Mouse (Mus musculus) heart, postnatal 25 days (tissue): ENCODE measurements around the gene Olfr692. TPM values are rescaled to one million over a fixed set of nuclear protein-coding genes. Genes with fewer than 3 reads are reported as not detected.

Experiments
- DNase-seq: peaks from one replicate; pipeline ENCODE4 v3.0.0; 2022; ENCODE audit warnings: low spot score
- intact Hi-C: fragments of 180-260 bp; cut with DNase I; formaldehyde crosslinking; loops from one replicate; pipeline ENCODE4 v1.15.1; 2025
- total RNA-seq, 2 experiments: library from RNA; stranded (reverse); gene quantifications; 2 replicates each; pipeline ENCODE4 v1.2.3; 2021

Gene Olfr692
- total RNA-seq, 2 experiments from 2014 or later = not detected

DNA sequence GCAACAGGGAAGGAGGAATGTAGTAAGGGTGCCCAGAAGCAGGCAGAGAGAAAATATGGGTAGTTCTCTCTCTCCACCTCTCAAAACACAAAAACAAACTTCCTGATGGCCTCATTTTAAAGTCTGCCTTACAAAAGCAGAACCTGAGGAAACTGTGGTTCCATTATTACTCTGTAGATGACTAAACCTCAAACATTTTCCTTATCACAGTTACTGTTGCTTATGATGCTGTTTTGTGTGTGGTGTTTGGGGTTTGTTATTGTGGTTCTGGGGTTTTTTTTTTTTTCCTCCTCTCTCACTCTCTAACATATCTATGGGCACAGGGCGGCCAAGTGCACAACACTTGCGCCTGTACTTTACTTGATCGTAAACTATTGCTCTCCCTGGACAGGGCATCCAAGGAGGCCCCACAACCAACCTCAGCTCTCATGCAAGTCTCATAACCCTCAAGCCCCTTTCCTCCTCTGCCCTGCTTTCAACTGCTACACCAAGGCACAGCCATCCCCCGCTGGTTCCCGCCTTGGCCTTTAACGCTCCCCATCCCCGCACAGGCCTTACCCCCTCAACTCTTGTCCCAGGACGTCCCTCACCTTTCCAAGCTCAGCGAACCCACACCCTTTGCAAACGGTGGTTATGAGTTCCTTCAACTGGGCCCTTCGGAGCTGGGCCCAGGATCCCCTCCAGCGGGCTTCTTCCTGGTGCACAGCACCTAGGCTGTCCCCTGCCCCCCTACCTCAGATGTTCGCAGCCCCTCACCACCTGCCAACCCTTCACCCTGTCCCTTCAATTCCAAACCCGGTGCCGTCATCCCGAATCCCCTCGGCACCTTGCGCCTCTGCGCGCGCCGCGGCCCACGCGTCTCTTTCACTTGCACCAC, 31.3 kb downstream of the Olfr692 start:
- DNase-seq = no peak
- intact Hi-C loops = loop anchor here (5.0 kb wide), 1 partner anchor 233 kb away; the partner anchor contains the start of gene Trim3

- DNase-seq = peak; percentile 99
- intact Hi-C loops = loop anchor here (5.0 to 10.0 kb wide), 2 partner anchors 225 to 232 kb away; partner anchors contain the start of gene Trim3
Measured at GRCm38 (mm10) chr7:105399935-105400624, 32.0 kb downstream of the Olfr692 start, which contains the start of gene Fam160a2. Fam160a2 (minus strand) TSS chr7:105400054.

DNA sequence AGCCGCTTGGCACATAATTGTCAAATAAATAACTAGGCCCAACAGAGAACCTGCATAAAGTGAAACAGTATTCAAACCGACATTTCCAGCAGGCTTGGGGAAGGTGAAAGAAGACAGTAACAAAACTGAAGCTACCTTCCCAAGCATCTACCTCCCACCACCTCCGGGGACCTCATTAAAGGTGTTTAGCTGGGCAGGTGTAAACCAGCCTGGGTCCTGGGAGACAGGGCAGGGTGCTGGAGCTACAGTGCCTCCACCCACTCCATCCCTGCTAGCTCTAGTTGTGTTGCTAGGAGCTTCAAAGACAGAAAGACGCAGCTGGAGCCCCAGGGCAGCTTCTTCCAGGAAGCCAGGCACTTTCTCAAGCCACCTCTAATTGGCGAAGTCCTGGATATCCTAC, 36.2 kb downstream of the Olfr692 start, which contains the start of gene Cnga4:
TSS of gene Cnga4 (plus strand) at position 301 of the 400 bp plus-strand sequence.
- intact Hi-C loops = loop anchor here (10.0 kb wide), 1 partner anchor 229 kb away; no protein-coding TSS in a partner anchor
- DNase-seq = no peak

- intact Hi-C loops = loop anchor here (5.0 to 10.0 kb wide), 2 partner anchors 179 to 232 kb away; no protein-coding TSS in a partner anchor
Measured at GRCm38 (mm10) chr7:105406322-105406721, 38.3 kb downstream of the Olfr692 start.

DNA sequence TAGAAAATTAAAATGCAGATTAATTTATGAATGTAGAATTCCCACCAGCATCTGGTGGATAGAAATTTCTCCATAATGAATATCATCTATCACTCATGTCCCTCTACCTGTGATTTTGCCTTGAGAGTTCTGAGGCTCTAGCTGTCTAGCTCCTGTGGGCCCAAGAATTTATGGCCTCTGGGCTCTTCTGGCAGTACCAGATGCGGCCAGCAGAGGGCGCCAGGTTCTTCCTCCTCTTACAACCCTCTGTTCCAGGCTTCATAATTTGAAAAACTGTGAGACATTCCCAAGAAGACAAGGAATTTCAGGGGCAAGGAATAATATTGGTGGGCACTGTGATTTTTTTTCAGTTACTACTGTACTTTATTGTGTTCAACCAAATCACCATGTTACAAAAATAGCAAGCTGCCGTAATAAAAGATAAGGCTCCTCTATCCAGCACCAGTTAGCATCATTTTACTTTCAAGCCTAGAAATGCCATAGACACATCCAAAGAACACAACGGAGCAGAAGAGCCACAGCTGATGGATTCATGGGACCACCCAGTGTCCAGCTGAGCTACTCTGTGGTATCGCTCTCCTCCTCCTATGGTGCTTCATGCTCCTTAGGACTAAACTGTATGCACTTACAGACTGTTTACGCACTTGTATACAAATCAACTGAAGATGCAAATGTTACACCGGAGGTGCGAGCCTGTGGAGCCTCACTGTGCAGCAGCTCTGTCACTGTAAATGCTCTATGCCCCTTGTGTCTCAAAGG, 44.0 kb downstream of the Olfr692 start:
- peak; percentile 25 for DNase-seq
- intact Hi-C loops = loop anchor here (1.0 to 2.0 kb wide), 3 partner anchors 60 to 104 kb away; no protein-coding TSS in a partner anchor

More at GRCm38 (mm10) chr7:105406322-105406721, 38.3 kb downstream of the Olfr692 start:
- no peak for DNase-seq

- intact Hi-C loops = no loop called here
- no peak for DNase-seq
Measured at GRCm38 (mm10) chr7:105414385-105414784, 46.4 kb downstream of the Olfr692 start.

- DNase-seq = no peak
- intact Hi-C loops = no loop called here
Measured at GRCm38 (mm10) chr7:105416529-105416928, 48.5 kb downstream of the Olfr692 start.

DNA sequence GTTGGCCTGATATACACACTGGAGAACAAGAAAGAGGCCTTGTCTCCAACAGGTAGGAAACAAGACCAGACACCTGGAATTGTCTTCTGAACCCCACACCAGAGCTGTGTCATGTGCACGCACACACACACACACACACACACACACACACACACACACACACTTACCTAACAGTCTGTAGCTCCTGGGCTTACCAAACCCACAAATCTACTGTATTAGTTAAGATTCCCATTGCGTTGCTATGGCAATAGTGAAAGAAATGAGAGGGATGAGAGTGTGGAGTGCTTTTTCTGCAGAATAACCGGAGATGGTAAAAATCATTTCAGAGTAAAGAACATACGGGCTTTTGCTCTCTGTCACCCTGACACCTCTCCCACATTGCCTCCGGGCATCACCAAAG, 50.1 kb downstream of the Olfr692 start:
- intact Hi-C loops = no loop called here
- no peak for DNase-seq

Other genes with a start within 250 kb of the Olfr692 start
- gene Olfr683, start 221.2 kb upstream of the Olfr692 start, total RNA-seq = not detected
- gene Olfr684, start 204.6 kb upstream of the Olfr692 start, total RNA-seq = not detected
- not detected for gene Olfr685, start 182.2 kb upstream of the Olfr692 start, total RNA-seq
- not detected for gene Olfr686, start 160.7 kb upstream of the Olfr692 start, total RNA-seq
- not detected for gene Olfr688, start 80.1 kb upstream of the Olfr692 start, total RNA-seq
- not detected for gene Olfr689, start 57.1 kb upstream of the Olfr692 start, total RNA-seq
- gene Olfr690, start 34.1 kb upstream of the Olfr692 start, total RNA-seq = not detected
- gene Olfr691, start 26.0 kb upstream of the Olfr692 start, total RNA-seq = not detected
- gene Gm5901, start 6.8 kb downstream of the Olfr692 start, total RNA-seq = not detected
- gene Fam160a2, start 31.8 kb downstream of the Olfr692 start, total RNA-seq = 10 to 100 TPM; 18.7 to 19.5 TPM
- gene Cnga4, start 36.3 kb downstream of the Olfr692 start, total RNA-seq = not detected
- not detected for gene Cckbr, start 57.5 kb downstream of the Olfr692 start, total RNA-seq
- 10 to 100 TPM; 22.8 to 26.4 TPM for gene Cavin3, start 114.1 kb downstream of the Olfr692 start, total RNA-seq
- 100 to 1,000 TPM; 155 to 156 TPM for gene Smpd1, start 186.1 kb downstream of the Olfr692 start, total RNA-seq
- 100 to 1,000 TPM in 1 of 2 experiments, 10 to 100 TPM in 1; 99.0 to 102 TPM for gene Apbb1, start 213.4 kb downstream of the Olfr692 start, total RNA-seq
- not detected for gene Hpx, start 231.9 kb downstream of the Olfr692 start, total RNA-seq